Mouse (Mus musculus) stomach, postnatal 0 days (tissue): ENCODE data around the gene Sds.

ENCODE experiments used
- CTCF ChIP-seq: IDR thresholded peaks from 2 replicates; pipeline ENCODE4 v1.5.1; 2016; ENCODE audit warnings: antibody characterized with exemption, low read depth, mild to moderate bottlenecking, moderate library complexity
- EP300 ChIP-seq: optimal IDR thresholded peaks from 2 replicates; pipeline ENCODE3; 2016; ENCODE audit warnings: antibody characterized with exemption

- TF ChIP-seq CTCF: peak; percentile 47
- no peak for TF ChIP-seq EP300
These were observed 10.5 kb upstream of the Sds start for GRCm38 (mm10) chr5:120465860-120466259.
